23 mouse cellular contexts compared by ENCODE assay signal in genomic region chr11:6163062-6163461, GRCm38 (mm10). TPM values are rescaled to one million over a fixed set of nuclear protein-coding genes. Genes with fewer than 3 reads are reported as not detected.
DNase-seq lines count a peak whose midpoint lies in the region; ATAC-seq and TF ChIP-seq lines count a peak whose summit lies in the region.
"Had no signal": no experiment of that assay in that cellular context is flagged by ENCODE, and none has a peak within 500 bp of the region (broad histone marks: within the 10 kb centered on the region; RNA-seq: fewer than 3 reads in every experiment).

No protein-coding gene starts in this region.

- no peak overlapping the region for H3K4me2 ChIP-seq in heart, embryonic 11.5 days
- no peak overlapping the region for H3K4me2 ChIP-seq in heart, embryonic 12.5 days
- H3K4me2 ChIP-seq: embryonic facial prominence, embryonic 12.5 days; forebrain, embryonic 13.5 days; forebrain, embryonic 15.5 days had no signal

- TF ChIP-seq CTCF in layer of hippocampus, adult 2 months (conservative IDR thresholded peaks at IDR 0.05): no peak

- DNase-seq in adrenal gland, adult 2 months: peak; percentile 30
- no peak for DNase-seq in adrenal gland, postnatal 25 days
- DNase-seq in layer of hippocampus, adult 2 months (ENCODE audit: low spot score in 2 of 2): no peak
- DNase-seq in layer of hippocampus, postnatal 14 days (ENCODE audit: low spot score in 2 of 2): no peak
- peak; percentile 35 for DNase-seq in ES-CJ7 (ENCODE audit: low read depth, low spot score)
- DNase-seq in frontal cortex, adult 2 months (ENCODE audit: extremely low spot score in 1 of 2, low spot score in 1 of 2): no peak
- DNase-seq: adrenal gland, postnatal 10 days; adrenal gland, postnatal 36 days; B cell, adult 2 months; cerebellum, adult 2 months; cerebellum, adult 9-10 months; cerebellum, postnatal 10 days; cerebellum, postnatal 25 days; forebrain, postnatal 0 days had no signal

- peaks cover 10% of the 10 kb centered on the region for H3K4me1 ChIP-seq in heart, embryonic 11.5 days (ENCODE audit: control insufficient read depth, insufficient read depth, low read length)
- H3K4me1 ChIP-seq in heart, embryonic 12.5 days (replicated peaks): peaks cover 23% of the 10 kb centered on the region
- H3K4me1 ChIP-seq: embryonic facial prominence, embryonic 10.5 days; embryonic facial prominence, embryonic 12.5 days had no signal

- ATAC-seq in heart, embryonic 11.5 days (replicated peaks; ENCODE audit: insufficient number of reproducible peaks, low FRiP score, low TSS enrichment): no peak
- no peak for ATAC-seq in heart, embryonic 12.5 days (ENCODE audit: insufficient number of reproducible peaks, low FRiP score)
- ATAC-seq: activated CD4-positive, CD25-positive, alpha-beta regulatory T cell, adult 4 months; CD4-positive, CD25-positive, alpha-beta regulatory T cell, adult 4 months; forebrain, embryonic 13.5 days; forebrain, embryonic 15.5 days; forebrain, postnatal 0 days had no signal

- WGBS in heart, embryonic 11.5 days (ENCODE audit: insufficient replicate concordance): 81% methylated on average over 3 of the region's 3 CpGs
- 84% methylated on average over 3 of the region's 3 CpGs for WGBS in heart, embryonic 12.5 days

- H3K27me3 ChIP-seq in heart, embryonic 11.5 days (ENCODE audit: control insufficient read depth, insufficient read depth, low read length): no peaks in the 10 kb centered on the region
- no peaks in the 10 kb centered on the region for H3K27me3 ChIP-seq in heart, embryonic 12.5 days (replicated peaks)
- H3K27me3 ChIP-seq: CH12.LX; embryonic facial prominence, embryonic 12.5 days; forebrain, embryonic 13.5 days; forebrain, embryonic 15.5 days had no signal

- H3K9me3 ChIP-seq in heart, embryonic 11.5 days (replicated peaks; ENCODE audit: control insufficient read depth, low read length): no peaks in the 10 kb centered on the region
- H3K9me3 ChIP-seq in heart, embryonic 12.5 days (replicated peaks): no peaks in the 10 kb centered on the region
- H3K9me3 ChIP-seq: embryonic facial prominence, embryonic 10.5 days; embryonic facial prominence, embryonic 12.5 days; forebrain, embryonic 13.5 days; forebrain, embryonic 15.5 days had no signal

- no peak overlapping the region for H3K4me3 ChIP-seq in heart, embryonic 11.5 days (ENCODE audit: low read depth, low read length)
- no peak overlapping the region for H3K4me3 ChIP-seq in heart, embryonic 12.5 days
- no peak overlapping the region for H3K4me3 ChIP-seq in layer of hippocampus, adult 2 months
- H3K4me3 ChIP-seq: embryonic facial prominence, embryonic 10.5 days; embryonic facial prominence, embryonic 12.5 days; forebrain, embryonic 13.5 days; forebrain, embryonic 15.5 days had no signal

- no peaks in the 10 kb centered on the region for H3K36me3 ChIP-seq in heart, embryonic 11.5 days (ENCODE audit: control insufficient read depth, insufficient read depth, low read length)
- no peaks in the 10 kb centered on the region for H3K36me3 ChIP-seq in heart, embryonic 12.5 days
- H3K36me3 ChIP-seq: embryonic facial prominence, embryonic 12.5 days; forebrain, embryonic 15.5 days had no signal

- no peak overlapping the region for H3K9ac ChIP-seq in heart, embryonic 11.5 days (ENCODE audit: low read depth, low read length)
- H3K9ac ChIP-seq in heart, embryonic 12.5 days: no peak overlapping the region
- H3K9ac ChIP-seq: embryonic facial prominence, embryonic 12.5 days; forebrain, embryonic 13.5 days; forebrain, embryonic 15.5 days; forebrain, postnatal 0 days had no signal

- 0 out of 2 replicates have a peak overlapping the region, but pooled peaks have one; percentile 29 for H3K27ac ChIP-seq in heart, embryonic 11.5 days (ENCODE audit: low read depth, low read length)
- H3K27ac ChIP-seq in heart, embryonic 12.5 days (ENCODE audit: poor library complexity, severe bottlenecking): no peak overlapping the region
- H3K27ac ChIP-seq in layer of hippocampus, adult 2 months: peak overlapping the region; percentile 43; the same call in 1 of the 2 replicates
- H3K27ac ChIP-seq: embryonic facial prominence, embryonic 10.5 days; embryonic facial prominence, embryonic 12.5 days; forebrain, embryonic 13.5 days; forebrain, embryonic 15.5 days had no signal

RNA-seq across cellular contexts. Expression of gene A730071L15Rik, which starts 36.8 kb away (rescaled TPM):
- total RNA-seq in adrenal gland, adult 2 months (2021): under 1 TPM; 0.23 to 0.35 TPM
- polyA plus RNA-seq in adrenal gland, adult 2 months (2012; rRNA removed): not detected in 2 replicates
- 0.39 TPM in 1 of 2 replicates, not detected in the other for total RNA-seq in adrenal gland, postnatal 25 days (2021)
- 0.28 and 0.84 TPM in 2 replicates for polyA plus RNA-seq in heart, embryonic 11.5 days (2014; fragmentation: Nextera tagmentation; extraction: Ambion mirVana)
- 0.54 TPM in 1 of 2 replicates, not detected in the other for polyA plus RNA-seq in heart, embryonic 12.5 days (2016; fragmentation: Nextera tagmentation; extraction: Ambion mirVana)
- under 1 TPM in 1 of 2 experiments, not detected in 1; 0.31 TPM for total RNA-seq in layer of hippocampus, adult 2 months (2021)
- total RNA-seq in layer of hippocampus, postnatal 14 days (2021): under 1 TPM; 0.28 to 0.31 TPM
- 0.27 TPM in 1 of 2 replicates, not detected in the other for polyA plus RNA-seq in frontal cortex, adult 2 months (2012; rRNA removed)
- polyA plus RNA-seq: activated CD4-positive, CD25-positive, alpha-beta regulatory T cell, adult 4 months had no signal

RNA-seq across cellular contexts. Expression of gene Nudcd3, which starts 37.2 kb away (rescaled TPM):
- 10 to 100 TPM; 51.3 to 69.0 TPM for total RNA-seq in adrenal gland, adult 2 months (2021)
- 34.2 and 37.5 TPM in 2 replicates for polyA plus RNA-seq in adrenal gland, adult 2 months (2012; rRNA removed)
- 59.0 and 63.1 TPM in 2 replicates for total RNA-seq in adrenal gland, postnatal 25 days (2021)
- 28.8 and 33.7 TPM in 2 replicates for polyA plus RNA-seq in heart, embryonic 11.5 days (2014; fragmentation: Nextera tagmentation; extraction: Ambion mirVana)
- 35.5 and 36.7 TPM in 2 replicates for polyA plus RNA-seq in heart, embryonic 12.5 days (2016; fragmentation: Nextera tagmentation; extraction: Ambion mirVana)
- 100 to 1,000 TPM; 117 to 118 TPM for total RNA-seq in layer of hippocampus, adult 2 months (2021)
- 100 to 1,000 TPM; 116 to 122 TPM for total RNA-seq in layer of hippocampus, postnatal 14 days (2021)
- 96.6 and 104 TPM in 2 replicates for polyA plus RNA-seq in frontal cortex, adult 2 months (2012; rRNA removed)

Comparison
In these comparisons a context has a peak if more than half of its experiments do, and no peak if none do; other contexts are left out.
1. DNase-seq: peak in adrenal gland, adult 2 months (single experiment) and ES-CJ7 (single experiment); none in adrenal gland, postnatal 25 days (single experiment), layer of hippocampus, adult 2 months (0 of 2), layer of hippocampus, postnatal 14 days (0 of 2) and frontal cortex, adult 2 months (0 of 2).